Mouse (Mus musculus): ENCODE data around the gene Runx3.

Gene Runx3

GRCm38 (mm10) chr4:135114301-135114700, 6.2 kb upstream of the Runx3 start:
- DNase-seq (ENCODE audit: low spot score), result no peak

GRCm38 (mm10) chr4:135115426-135116170, 4.9 kb upstream of the Runx3 start:
- no peak for DNase-seq (ENCODE audit: low spot score)

- DNase-seq (ENCODE audit: low spot score), result no peak
Observed at GRCm38 (mm10) chr4:135116391-135116790, 4.1 kb upstream of the Runx3 start.

GRCm38 (mm10) chr4:135117846-135118245, 2.6 kb upstream of the Runx3 start:
- DNase-seq (ENCODE audit: low spot score), result no peak

GRCm38 (mm10) chr4:135118855-135119474, 1.5 kb upstream of the Runx3 start:
- no peak for DNase-seq (ENCODE audit: low spot score)

- no peak for DNase-seq (ENCODE audit: low spot score)
Observed at GRCm38 (mm10) chr4:135123721-135124120, 3.3 kb downstream of the Runx3 start.

GRCm38 (mm10) chr4:135124732-135125131, 4.3 kb downstream of the Runx3 start:
- DNase-seq (ENCODE audit: low spot score), result no peak

GRCm38 (mm10) chr4:135125152-135125551, 4.7 kb downstream of the Runx3 start:
- DNase-seq (ENCODE audit: low spot score), result no peak

GRCm38 (mm10) chr4:135126385-135126784, 5.9 kb downstream of the Runx3 start:
- DNase-seq (ENCODE audit: low spot score), result no peak

GRCm38 (mm10) chr4:135128841-135129520, 8.5 kb downstream of the Runx3 start:
- DNase-seq (ENCODE audit: low spot score), result no peak

GRCm38 (mm10) chr4:135130156-135130555, 9.7 kb downstream of the Runx3 start:
- DNase-seq (ENCODE audit: low spot score), result no peak

GRCm38 (mm10) chr4:135131145-135131544, 10.7 kb downstream of the Runx3 start:
- DNase-seq (ENCODE audit: low spot score), result no peak

- no peak for DNase-seq (ENCODE audit: low spot score)
Observed at GRCm38 (mm10) chr4:135132797-135133196, 12.3 kb downstream of the Runx3 start.

- no peak for DNase-seq (ENCODE audit: low spot score)
Observed at GRCm38 (mm10) chr4:135133711-135134110, 13.3 kb downstream of the Runx3 start.

GRCm38 (mm10) chr4:135135331-135135730, 14.9 kb downstream of the Runx3 start:
- no peak for DNase-seq (ENCODE audit: low spot score)

- DNase-seq (ENCODE audit: low spot score), result no peak
Observed at GRCm38 (mm10) chr4:135136202-135136601, 15.8 kb downstream of the Runx3 start.

GRCm38 (mm10) chr4:135136612-135137011, 16.2 kb downstream of the Runx3 start:
- no peak for DNase-seq (ENCODE audit: low spot score)

GRCm38 (mm10) chr4:135140647-135141515, 20.4 kb downstream of the Runx3 start:
- no peak for DNase-seq (ENCODE audit: low spot score)

GRCm38 (mm10) chr4:135141720-135142119, 21.3 kb downstream of the Runx3 start:
- no peak for DNase-seq (ENCODE audit: low spot score)

- no peak for DNase-seq (ENCODE audit: low spot score)
Observed at GRCm38 (mm10) chr4:135146734-135147133, 26.3 kb downstream of the Runx3 start.

GRCm38 (mm10) chr4:135148660-135149059, 28.2 kb downstream of the Runx3 start:
- no peak for DNase-seq (ENCODE audit: low spot score)
